Mouse (Mus musculus) lung, postnatal 4 days (tissue): ENCODE measurements around the gene Zfp853.

Experiments
- DNase-seq, 2 experiments: peaks; one replicate each; pipeline ENCODE4 v3.0.0; 2021

The Zfp853 gene

DNA sequence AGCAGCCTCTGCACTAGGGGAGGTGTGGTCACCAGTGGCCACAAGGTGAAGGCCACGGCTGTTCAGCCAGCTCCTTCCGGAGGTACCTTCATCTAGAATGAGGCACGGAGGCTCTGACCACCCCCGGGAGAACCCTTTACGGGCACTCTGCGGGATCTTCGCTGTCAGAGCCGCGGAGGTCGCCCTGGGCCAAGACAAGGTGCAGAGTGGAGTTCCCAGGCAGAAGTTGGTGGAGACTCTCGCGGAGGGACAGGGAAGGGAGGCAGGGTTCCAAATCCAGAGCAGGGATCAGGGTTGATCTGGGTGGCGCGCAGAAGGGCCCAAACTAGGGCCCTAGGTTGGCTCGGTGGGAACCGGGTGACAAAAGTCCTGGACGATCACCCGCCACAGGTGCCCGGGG lies 544 bp downstream of the Zfp853 start:
- no peak for DNase-seq

DNA sequence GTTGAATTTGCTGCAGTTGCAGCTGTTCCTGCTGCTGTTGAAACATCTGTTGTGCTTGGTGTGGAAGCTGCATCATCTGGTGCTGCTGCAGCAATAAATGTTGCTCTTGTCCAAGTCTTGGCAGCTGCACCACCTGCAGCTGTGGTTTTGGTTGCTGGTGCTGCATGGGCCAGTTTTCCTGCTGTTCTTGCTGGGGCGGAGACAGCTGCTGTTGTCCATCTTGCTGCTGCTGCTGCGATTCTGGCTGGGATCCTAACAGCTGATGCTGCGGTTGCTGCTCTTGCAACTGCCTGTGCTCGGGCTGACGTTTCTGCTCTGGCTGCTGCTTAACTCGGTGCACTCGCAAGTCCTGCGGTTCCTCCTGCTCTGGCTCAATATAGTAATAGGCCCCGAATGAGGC lies 4.1 kb downstream of the Zfp853 start:
- no peak for DNase-seq

DNA sequence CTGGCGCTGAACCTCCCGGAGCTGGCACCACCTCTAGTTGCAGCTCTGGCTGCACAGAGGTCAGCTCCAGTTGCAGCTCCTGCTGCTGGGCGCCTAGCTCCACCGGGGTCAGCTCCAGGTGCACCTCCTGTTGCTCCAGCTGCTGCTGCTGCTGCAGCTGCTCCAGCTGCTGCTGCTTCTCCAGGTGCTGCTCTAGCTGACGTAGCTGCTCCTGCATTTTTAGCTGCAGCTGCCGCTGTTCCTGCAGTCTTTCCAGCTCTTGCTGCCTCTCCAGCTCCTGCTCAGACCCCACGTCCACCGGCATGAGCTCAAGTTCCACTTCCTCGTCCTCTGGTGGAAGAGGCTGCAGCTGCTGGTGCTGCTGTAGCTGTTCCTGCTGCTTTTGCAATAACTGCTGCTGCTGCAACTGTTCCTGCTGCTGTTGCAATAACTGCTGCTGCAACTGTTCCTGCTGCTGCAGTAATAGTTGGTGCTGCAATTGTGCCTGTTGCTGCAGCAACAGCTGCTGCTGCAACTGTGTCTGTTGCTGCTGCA lies 5.0 kb downstream of the Zfp853 start:
- DNase-seq, result no peak

DNA sequence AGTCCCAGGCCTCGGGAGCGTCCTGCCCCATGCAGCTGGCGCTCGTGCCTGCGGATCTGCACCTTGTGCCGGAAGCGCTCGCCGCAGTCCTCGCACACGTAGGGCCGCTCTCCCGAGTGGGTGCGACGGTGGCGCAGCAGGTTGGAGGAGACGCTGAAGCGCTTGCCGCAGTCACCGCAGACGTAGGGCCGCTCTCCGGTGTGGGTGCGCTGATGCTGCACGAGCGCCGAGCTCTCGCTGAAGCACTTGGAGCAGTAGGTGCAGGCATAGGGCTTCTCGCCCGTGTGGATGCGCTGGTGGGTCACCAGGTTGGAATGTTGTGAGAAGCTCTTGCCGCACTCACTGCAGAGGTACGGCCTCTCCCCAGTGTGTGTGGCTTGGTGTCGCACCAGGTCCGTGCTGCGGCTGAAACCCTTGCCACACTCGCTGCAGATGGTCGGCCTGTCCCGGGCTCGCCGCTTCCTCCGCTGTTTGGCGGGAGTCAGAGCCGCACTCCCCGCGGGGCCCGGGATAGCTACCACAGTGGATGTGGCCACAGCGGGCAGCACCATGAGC lies 5.6 kb downstream of the Zfp853 start:
- DNase-seq, result no peak

DNA sequence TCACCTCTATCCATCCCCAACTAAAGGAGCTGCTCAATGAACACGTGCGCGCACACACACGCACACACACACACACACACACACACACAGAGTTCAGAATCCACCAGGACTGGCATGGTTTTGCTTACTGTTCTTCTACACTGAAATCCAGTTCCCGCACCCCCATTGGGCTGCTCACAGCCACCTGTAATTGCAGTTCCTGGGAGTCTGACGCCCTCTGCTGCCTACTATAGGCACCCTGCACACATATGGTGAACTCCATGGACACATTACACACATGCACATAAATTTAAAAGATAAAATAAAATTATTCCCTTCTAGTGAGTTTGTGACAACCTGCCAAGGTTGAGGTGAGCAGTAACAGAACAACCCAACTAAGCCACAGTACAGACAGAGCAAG lies 8.7 kb downstream of the Zfp853 start:
- DNase-seq, result no peak

DNA sequence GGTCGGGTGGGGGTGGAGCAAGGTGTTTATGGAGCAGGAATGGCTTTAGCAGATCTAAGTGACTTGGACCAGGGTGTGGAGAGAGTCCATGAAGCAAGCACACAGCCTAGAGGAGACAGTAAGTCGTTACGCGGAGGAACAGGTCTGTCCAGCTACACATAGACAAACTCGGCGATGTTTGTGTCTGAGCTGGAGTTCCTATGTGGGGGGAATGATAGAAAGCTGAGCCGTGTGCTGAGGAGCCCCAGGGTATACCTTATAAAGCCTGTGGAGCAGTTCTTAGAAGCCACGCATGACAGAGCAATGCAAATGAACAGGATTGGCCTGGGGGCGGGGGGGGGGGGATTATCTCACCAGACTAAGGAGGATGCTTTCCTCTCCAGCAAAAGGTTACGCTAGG lies 14.2 kb downstream of the Zfp853 start:
- DNase-seq, result no peak

DNA sequence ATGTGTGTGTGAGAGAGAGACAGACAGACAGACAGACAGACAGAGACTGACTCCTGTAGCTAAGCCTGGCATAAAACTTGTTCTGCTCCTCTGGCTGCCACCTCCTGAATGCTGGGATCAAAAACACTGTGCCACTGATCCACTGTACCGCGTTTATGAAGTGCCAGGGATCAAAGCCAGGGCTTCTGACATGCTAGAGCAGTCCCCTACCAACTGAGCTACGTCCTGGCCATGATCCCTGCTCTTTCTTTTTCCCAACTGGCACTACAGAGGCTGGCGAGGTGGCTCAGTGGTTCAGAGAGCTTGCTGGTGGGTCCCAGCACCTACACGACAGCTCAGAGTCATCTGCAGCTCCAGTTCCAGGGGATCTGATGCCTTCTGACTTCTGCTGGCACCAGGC lies 17.7 kb downstream of the Zfp853 start:
- no peak for DNase-seq

DNA sequence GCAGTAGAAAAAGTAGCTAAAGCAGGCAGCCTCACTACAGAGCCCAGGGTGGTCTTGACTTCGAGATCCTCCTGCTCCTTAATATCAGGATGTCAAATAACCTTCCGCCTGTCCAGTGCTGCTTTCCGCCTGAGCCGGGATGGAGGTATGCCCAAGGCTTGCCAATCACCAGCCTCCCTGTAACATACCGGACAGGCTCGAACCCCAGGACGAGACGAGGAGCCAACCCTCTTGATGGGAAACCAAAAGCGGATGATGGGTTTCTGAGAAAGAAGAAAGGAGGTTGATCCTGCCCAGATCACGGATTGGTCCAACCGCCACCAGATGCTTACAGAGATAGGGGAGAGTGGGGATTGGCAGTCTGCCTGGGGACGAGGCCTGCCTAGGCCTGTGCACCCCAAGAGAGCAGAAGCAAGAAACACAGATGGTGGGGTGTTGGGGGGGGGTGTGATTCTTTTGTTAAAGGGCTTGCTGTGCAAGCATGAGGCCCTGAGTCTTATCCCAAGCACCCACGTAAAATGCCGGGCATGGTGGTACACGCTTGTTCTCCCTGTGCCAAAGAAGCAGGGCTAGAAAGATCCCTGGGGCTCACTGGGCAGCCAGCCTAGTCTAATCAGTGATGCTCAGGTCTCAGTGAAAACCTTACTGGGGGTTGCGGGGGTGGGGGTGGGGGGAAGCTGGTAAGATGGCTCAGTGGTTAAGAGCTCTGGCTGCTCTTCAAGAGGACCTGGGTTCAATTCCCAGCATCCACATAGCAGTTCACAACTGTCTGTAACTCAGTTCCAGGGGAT lies 20.7 kb downstream of the Zfp853 start:
- no peak for DNase-seq

DNA sequence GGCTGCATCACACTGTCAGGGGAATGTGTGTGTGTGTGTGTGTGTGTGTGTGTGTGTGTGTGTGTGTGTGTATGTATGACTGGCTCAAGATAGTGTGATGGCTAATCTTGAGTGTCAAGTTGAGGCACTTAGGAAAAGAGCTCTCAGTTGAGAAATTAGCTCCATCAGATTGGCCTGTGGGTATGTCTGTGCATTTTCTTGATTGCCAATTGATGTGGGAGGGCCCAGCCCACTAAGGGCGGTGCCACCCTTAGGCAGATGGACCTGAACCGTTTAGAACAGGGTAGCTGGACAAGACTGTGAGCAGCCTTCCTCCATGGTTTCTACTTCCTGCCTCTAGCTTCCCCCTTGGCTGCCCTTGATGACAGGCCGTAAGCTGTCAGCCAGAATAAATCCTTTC lies 21.3 kb downstream of the Zfp853 start:
- DNase-seq, result no peak

DNA sequence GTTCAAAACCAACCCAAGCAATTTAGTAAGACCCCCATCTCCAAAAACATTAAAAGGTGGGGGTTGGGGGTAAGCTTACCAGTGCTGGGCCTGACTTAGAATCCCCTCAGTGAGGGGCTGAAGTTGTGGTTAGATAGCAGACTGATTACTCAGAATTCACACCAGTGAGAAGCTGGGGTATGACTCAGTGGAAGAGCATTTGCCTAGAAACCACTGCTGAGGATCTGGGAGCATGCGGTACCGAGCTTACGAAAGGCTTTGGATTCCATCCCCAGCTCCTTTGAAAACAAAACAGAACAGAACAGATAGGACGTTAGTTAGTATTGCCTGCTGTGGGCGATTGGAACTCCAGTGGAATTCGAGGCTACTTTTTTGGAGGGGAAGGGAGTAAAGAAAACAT lies 21.8 kb downstream of the Zfp853 start:
- DNase-seq, result no peak

DNA sequence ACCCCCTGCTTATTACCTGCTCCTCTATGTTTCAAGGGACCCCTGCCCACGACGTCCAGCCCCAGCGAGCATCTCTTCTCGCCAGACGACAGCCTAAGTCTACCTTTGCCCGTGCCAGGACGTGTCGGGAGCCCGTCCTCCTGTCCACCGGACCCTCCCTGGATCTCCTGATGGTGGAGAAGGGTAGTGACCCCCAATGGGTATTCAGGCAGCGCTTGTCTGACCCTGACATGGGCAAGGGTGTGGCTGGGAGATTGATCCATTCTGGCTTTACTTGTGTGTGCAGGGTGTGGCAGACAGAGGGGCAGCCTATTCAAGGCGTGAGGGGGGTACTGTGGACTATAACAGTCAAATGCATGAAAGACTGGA lies 23.3 kb downstream of the Zfp853 start:
- no peak for DNase-seq

DNA sequence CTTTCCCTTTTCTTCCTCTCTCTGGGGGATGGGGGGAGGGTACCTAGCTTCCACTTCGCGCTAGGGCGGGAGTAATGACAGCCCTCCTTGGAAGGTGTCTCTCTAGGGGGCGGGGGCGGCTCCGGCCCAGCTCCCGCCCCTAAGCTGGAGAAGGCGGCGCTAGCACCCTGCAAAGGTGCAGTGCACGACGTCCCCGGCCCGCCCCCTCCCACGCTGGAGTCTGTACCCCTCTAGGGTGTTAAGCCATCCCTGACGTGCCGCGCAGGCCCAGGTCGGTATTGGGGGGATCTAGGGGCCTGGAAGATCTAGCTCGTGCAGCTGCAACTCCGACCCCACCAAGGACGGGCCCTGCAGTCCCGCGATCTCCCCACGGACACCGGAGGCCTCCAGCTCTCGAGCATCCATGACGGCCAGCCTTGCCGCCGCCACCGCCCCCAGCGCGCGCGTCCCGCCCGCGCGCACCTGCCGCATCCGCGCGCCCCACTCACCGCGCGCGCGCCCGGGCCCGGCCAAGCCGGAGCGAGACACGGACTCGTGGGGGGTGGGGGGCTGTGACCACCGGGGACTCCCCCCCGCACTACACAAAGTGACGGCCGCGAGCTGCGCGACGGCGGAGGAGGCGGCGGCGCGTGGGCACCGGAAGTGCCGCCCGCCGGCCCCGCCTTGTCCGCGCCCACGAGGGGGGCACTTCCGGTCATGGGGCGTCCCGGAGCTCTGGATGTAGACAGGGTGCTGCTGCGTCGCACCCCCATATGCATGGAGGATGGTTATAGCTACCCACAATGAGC lies 23.9 kb downstream of the Zfp853 start, which contains the start of gene Zfp316:
Zfp316 (minus strand) TSS at position 660 of the 788 bp plus-strand sequence.
- DNase-seq, result peak; percentile 76 to 81

DNA sequence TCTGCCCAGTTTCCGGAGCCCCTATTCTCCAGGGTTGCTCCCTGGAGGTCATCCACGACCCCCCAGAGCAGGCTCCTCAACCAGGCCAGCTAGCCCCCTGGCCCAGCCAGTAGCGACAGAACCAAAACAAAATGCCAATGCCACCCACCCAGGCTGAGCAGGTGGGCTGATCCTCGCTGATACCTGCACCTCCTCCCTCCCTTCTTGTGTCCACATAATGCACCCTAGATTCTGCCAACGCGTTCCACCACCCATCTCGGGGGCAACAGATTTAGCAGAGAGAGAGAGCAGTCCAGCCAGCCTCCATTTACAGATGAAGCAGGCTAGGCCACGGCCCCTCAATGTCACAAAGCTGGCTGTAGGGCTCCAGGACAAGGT lies 24.4 kb downstream of the Zfp853 start:
- no peak for DNase-seq

DNA sequence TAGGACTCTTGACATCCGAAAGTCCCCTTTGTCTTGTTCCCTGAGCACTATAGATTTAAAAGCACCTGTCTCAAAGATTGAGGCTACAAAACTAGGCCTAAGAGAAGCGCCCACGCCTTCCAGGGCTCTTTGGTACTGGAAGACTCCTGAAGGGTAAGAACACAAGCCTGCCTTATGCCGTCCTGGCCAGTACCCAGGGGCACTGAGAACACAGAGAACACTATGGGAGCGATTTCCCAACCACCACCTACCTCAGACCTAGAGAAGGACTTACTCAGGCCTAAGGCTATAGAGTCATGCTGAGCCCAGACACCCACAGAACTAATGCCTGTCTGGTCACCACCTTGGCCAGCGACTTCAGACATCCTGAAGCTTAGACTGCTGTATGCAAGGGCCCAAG lies 26.6 kb downstream of the Zfp853 start:
- no peak for DNase-seq

DNA sequence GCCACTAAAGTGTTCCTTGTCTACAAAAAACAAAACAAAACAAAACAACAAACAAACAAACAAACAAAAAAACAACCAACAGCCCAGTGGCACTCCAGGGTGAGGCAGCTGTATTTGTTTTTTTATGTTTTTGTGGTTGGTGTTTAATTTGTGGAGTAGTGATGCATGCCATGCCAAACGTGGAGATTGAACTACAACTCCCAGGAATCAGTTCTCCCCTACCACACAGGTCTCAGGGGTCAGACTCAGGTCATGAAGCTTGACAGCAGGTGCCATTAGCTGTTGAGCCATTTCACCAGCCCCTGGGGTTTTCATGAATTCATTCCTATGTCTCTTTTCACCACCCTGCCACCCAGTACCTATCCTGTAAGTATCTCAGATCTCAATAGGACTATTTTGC lies 28.0 kb downstream of the Zfp853 start:
- DNase-seq, result no peak

DNA sequence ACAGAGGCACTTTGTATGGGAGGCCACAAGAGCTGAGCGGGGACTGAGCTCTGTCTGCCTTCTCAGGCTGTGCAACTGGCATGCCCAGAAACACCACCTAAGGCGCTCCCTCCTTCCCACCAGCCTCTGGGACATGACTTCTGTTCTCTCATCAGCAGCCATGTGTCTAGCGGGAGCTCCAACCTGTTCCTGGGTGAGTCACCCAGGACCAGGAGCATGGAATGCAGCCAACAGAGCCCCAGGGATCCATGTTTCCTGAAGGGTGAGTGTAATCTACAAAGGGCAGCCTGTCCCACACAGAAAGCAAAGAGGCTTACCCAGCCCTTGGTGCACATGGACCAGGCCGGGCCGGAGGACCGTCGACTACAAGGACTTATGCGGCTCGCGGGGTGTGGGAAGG lies 28.7 kb downstream of the Zfp853 start:
- no peak for DNase-seq

DNA sequence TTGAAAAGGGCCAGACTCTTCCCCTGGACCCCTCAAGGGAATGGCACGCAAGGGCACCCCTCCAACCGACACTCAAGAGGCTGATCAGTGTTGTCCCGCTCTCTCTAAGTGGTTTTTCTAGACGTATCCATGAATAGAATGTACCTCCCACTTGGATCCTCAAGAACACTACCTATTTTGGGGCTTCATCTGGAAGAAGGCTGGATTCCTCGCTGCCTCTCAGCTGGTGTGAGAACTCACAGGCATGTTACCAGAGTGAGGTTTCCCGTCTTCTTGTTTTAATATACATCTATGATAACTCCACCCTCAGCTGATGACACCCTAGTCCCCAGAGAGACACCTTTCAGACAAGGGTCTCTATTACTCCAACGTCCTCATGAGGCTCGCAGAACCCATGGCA lies 31.8 kb downstream of the Zfp853 start:
- no peak for DNase-seq

DNA sequence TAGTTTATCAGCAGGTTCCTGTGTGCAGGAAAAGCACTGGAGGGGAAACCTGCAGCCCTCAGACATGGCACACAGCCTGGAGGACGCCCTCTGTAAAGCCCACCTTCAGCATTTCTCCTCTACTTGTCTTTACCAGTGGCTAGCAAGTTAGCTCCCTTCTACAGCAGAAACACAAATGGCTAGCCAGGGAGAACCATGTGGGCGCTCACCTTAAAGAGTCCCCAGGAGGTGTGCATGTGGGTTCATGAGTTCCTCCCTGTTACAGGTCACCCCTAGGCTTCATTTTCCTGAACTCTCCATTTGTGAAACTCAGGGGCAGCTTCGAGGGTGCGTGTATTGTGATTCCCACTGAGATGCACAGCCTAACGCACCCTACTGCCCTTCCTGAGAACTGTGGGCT lies 37.6 kb downstream of the Zfp853 start:
- DNase-seq, result no peak

DNA sequence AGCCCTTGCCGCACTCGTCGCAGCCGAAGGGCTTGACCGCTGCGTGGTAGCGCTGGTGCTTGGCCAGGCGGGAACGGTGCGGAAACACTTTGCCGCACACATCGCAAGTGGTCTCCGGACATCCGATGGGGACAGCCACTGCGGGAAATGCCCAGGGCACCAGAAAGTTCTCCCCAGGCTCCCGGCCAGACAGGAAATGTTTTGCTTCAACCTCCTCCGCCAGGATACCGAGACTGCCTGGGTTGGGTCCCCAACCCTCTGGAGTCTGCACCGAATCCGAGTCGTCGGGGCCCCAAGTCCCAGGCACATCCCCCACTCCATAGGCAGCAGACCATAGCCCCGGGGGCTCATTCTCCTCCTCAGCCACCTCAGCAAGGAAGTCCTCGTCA lies 38.3 kb downstream of the Zfp853 start:
- DNase-seq, result peak in 1 of 2 experiments; percentile 27

DNA sequence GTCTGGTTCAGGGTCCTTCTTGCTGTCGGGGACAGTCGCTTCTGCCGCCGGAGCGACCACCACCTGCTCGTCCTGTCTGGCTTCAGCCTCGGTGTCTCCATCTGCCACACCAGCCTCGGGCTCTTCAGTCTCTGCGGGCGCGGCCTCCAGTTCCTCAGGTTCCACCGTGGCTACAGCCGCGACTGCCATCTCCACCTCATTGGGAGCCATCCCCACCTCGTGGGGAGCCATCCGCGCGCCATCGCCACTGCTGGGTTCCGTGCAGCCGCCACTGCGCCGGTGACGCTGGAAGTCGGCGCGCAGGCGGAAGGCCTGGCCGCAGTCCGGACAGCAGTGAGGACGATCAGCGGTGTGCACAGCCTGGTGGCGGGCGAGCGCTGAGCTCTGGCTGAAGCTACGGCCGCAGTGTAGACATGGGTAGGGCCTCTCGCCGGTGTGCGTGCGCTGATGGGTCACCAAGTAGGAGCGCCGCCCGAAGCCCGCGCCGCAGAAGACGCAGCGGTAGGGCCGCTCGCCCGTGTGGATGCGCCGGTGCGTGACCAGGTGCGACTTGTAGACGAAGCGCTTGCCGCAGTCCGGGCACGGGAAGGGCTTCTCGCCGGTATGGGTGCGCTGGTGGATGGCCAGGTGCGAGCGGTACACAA lies 38.8 kb downstream of the Zfp853 start:
- peak in 1 of 2 experiments; percentile 27 for DNase-seq

DNA sequence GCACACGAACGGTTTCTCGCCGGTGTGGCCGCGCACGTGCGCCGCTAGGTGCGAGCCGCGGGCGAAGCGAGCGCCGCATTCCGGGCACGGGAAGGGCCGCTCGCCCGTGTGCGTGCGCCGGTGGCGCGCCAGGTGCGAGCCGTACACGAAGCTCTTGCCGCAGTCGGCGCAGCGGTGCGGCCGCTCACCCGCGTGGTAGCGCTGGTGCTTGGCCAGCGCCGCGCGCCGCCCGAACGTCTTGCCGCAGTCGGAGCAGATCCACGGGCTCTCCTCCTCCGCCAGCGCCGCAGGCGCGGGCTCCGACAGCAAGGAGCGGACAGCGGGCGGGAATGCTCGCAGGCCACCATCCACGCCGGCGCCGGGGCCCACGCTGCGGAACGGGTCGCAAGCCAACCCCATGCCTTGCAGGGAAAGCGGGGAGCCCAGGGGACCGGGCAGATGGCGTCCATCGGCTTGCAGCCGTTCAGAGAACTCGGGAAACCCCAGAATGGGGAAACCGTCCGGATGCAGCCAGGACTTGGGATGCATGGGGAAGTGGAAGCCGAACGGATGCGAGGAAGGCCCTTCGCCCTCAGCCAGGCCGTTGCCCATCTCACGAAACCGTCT lies 39.4 kb downstream of the Zfp853 start:
- peak; percentile 13 to 28 for DNase-seq

DNA sequence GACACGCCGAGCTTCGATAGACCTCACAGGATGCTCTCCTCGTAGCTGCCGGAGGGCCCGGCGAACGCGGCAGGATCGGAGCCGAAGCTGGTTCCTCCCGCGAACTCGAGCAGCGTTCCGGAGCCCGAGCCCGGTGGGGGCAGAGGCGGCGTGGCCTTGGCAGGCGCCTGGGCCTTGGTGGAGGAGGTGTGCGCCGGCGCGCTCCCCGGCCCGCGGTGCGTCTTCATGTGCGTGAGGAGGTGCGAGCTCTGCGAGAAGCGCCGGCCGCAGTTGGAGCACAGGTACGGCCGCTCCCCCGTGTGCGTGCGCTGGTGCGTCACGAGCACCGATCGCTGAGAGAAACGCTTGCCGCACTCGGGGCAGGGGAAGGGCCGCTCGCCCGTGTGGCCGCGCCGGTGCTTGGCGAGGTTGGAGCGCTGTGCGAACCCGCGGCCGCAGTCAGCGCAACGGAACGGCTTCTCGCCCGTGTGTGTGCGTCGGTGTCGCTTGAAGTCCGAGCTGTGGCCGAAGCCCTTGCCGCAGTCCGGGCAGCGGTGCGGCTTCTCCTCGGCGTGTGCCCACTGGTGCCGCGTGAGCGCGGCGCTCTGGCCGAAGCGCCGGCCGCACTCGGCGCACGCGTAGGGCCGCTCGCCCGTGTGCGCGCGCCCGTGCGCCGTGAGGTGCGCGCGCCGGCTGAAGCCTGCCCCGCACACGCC lies 40.1 kb downstream of the Zfp853 start:
- peak; percentile 16 to 34 for DNase-seq
